Mouse (Mus musculus) thymus, adult 2 months (tissue): ENCODE measurements at regions not wholly inside any gene's neighbourhood (a gene's known extent, or its start where the extent isn't known, plus 50 kb on each side); places are given as distances from the start of the nearest gene placed in this dataset.

ENCODE experiments used
- CTCF ChIP-seq: fragments of 200-500 bp; IDR thresholded peaks from 2 replicates; pipeline ENCODE4 v1.5.1; 2012; ENCODE audit warnings: mild to moderate bottlenecking, control low read depth, low read length, moderate library complexity, borderline replicate concordance; ENCODE audit not compliant: control insufficient read depth, poor library complexity, insufficient read depth; ENCODE audit errors: extremely low read depth
- POLR2A ChIP-seq: fragments of 200-500 bp; IDR thresholded peaks from 2 replicates; pipeline ENCODE4 v1.6.1; 2012; ENCODE audit warnings: mild to moderate bottlenecking, low read length, control low read depth, moderate library complexity; ENCODE audit not compliant: control insufficient read depth, poor library complexity, insufficient read depth; ENCODE audit errors: extremely low read depth

GRCm38 (mm10) chr2:22047465-22047864 lies 179.8 kb upstream of the Myo3a start:
- TF ChIP-seq POLR2A = no peak
- no peak for TF ChIP-seq CTCF
